Mouse (Mus musculus) megakaryocyte-erythroid progenitor cell, adult 5-6 weeks (primary cell): ENCODE results near the gene Sertad1. TPM values are rescaled to one million over a fixed set of nuclear protein-coding genes. Genes with fewer than 3 reads are reported as not detected.

ENCODE experiments used
- ATAC-seq: replicated peaks from 2 replicates; pipeline ENCODE4 v1.8.0; 2016; ENCODE audit warnings: mild to moderate bottlenecking, inconsistent platforms; ENCODE audit not compliant: severe bottlenecking, poor library complexity, low FRiP score, low TSS enrichment
- total RNA-seq, 2 experiments: library from RNA; stranded (forward) in 1 of 2; stranded (reverse) in 1 of 2; fragments of 200-1000, 215-1000 nt in 1 of 2; fragments of >200 nt in 1 of 2; fragmentation: Nextera tagmentation in 1 of 2; gene quantifications; 2 replicates each; pipeline ENCODE4 v1.2.3; 2014 to 2017

Gene Sertad1
- total RNA-seq, 2 experiments from 2014 or later = 2.0 to 9.7 TPM

GRCm38 (mm10) chr7:27471390-27472120 lies 15.2 kb upstream of the Sertad1 start:
- no peak for ATAC-seq

GRCm38 (mm10) chr7:27472596-27472995 lies 14.1 kb upstream of the Sertad1 start:
- no peak for ATAC-seq

- ATAC-seq = peak; percentile 81
Observed at GRCm38 (mm10) chr7:27473156-27473834, 13.4 kb upstream of the Sertad1 start, which contains the start of gene Sertad3. Gene Sertad3 (plus strand): TSS chr7:27473768.

GRCm38 (mm10) chr7:27473835-27474489 lies 12.7 kb upstream of the Sertad1 start:
- ATAC-seq = no peak

- peak; percentile 90 for ATAC-seq
Observed at GRCm38 (mm10) chr7:27474490-27474954, 12.2 kb upstream of the Sertad1 start.

GRCm38 (mm10) chr7:27475596-27475995 lies 11.1 kb upstream of the Sertad1 start:
- ATAC-seq = no peak

GRCm38 (mm10) chr7:27476098-27476635 lies 10.5 kb upstream of the Sertad1 start:
- no peak for ATAC-seq

- ATAC-seq = no peak
Observed at GRCm38 (mm10) chr7:27478561-27478960, 8.1 kb upstream of the Sertad1 start.

GRCm38 (mm10) chr7:27479750-27480149 lies 7.0 kb upstream of the Sertad1 start:
- ATAC-seq = no peak

- no peak for ATAC-seq
Observed at GRCm38 (mm10) chr7:27480506-27480905, 6.2 kb upstream of the Sertad1 start.

GRCm38 (mm10) chr7:27480927-27481626 lies 5.6 kb upstream of the Sertad1 start:
- ATAC-seq = no peak

- peak; percentile 98 for ATAC-seq
Observed at GRCm38 (mm10) chr7:27481627-27481969, 5.1 kb upstream of the Sertad1 start.

GRCm38 (mm10) chr7:27483860-27484259 lies 2.9 kb upstream of the Sertad1 start:
- ATAC-seq = no peak

- ATAC-seq = no peak
Observed at GRCm38 (mm10) chr7:27486102-27486769, 474 bp upstream of the Sertad1 start.

GRCm38 (mm10) chr7:27487740-27488268 lies 1.1 kb downstream of the Sertad1 start:
- ATAC-seq = no peak

GRCm38 (mm10) chr7:27489270-27489869 lies 2.7 kb downstream of the Sertad1 start:
- no peak for ATAC-seq

- no peak for ATAC-seq
Observed at GRCm38 (mm10) chr7:27490227-27490542, 3.5 kb downstream of the Sertad1 start.

- ATAC-seq = peak; percentile 74
Observed at GRCm38 (mm10) chr7:27490543-27491329, 4.0 kb downstream of the Sertad1 start.
